Mouse (Mus musculus) intestine, postnatal 0 days (tissue): ENCODE measurements around the gene Armh4. TPM values are rescaled to one million over a fixed set of nuclear protein-coding genes. Genes with fewer than 3 reads are reported as not detected.

ENCODE experiments used
- ATAC-seq: fragments of 200-750 bp; cut with Nextera tagmentation; 2 replicates; pipeline ENCODE4 v1.8.0; 2017; ENCODE audit warnings: mild to moderate bottlenecking, moderate TSS enrichment, moderate library complexity
- H3K27ac ChIP-seq: fragments of 300-500 bp; sonication (generic); 2 replicates; pipeline ENCODE4 v1.5.1; 2014; ENCODE audit warnings: mild to moderate bottlenecking, low read depth, low read length, moderate library complexity
- H3K27me3 ChIP-seq: fragments of 300-500 bp; sonication (generic); replicated peaks from 2 replicates; pipeline ENCODE4 v1.6.1; 2014; ENCODE audit warnings: low read length, mixed read lengths; ENCODE audit not compliant: control insufficient read depth, insufficient read depth
- H3K36me3 ChIP-seq: fragments of 300-500 bp; sonication (generic); 2 replicates; pipeline ENCODE4 v1.6.1; 2014; ENCODE audit warnings: mild to moderate bottlenecking, moderate library complexity; ENCODE audit not compliant: control insufficient read depth, insufficient read depth
- H3K4me1 ChIP-seq: fragments of 300-500 bp; sonication (generic); replicated peaks from 2 replicates; pipeline ENCODE4 v1.6.1; 2014; ENCODE audit warnings: antibody characterized with exemption, low read length, mixed read lengths; ENCODE audit not compliant: control insufficient read depth, insufficient read depth
- H3K4me2 ChIP-seq: fragments of 300-500 bp; sonication (generic); replicated peaks from 2 replicates; pipeline ENCODE4 v1.6.1; 2014; ENCODE audit warnings: low read depth, mild to moderate bottlenecking, moderate library complexity
- H3K4me3 ChIP-seq: fragments of 300-500 bp; sonication (generic); 2 replicates; pipeline ENCODE4 v1.5.1; 2014; ENCODE audit warnings: low read depth, low read length
- H3K9ac ChIP-seq: fragments of 300-500 bp; sonication (generic); 2 replicates; pipeline ENCODE4 v1.6.1; 2014; ENCODE audit warnings: mild to moderate bottlenecking, low read depth, low read length
- H3K9me3 ChIP-seq: fragments of 300-500 bp; sonication (generic); 2 replicates; pipeline ENCODE4 v1.6.1; 2016; ENCODE audit warnings: mixed run types; ENCODE audit not compliant: control insufficient read depth
- CTCF ChIP-seq: sonication (generic); IDR thresholded peaks from 2 replicates; pipeline ENCODE4 v1.5.1; 2016; ENCODE audit warnings: low read depth, mild to moderate bottlenecking, control low read depth, antibody characterized with exemption, moderate library complexity
- WGBS: fragments of 180-500 bp; shearing (Covaris S2); extraction: QIAGEN DNeasy Blood & Tissue Kit; methylation state at CpG from one replicate; pipeline ENCODE4 v1.1.7; 2014; 5-methylcytosine and 5-hydroxymethylcytosine counted together
- polyA plus RNA-seq: library from polyadenylated mRNA; unstranded; fragments of >200 nt; fragmentation: Nextera tagmentation; extraction: Ambion mirVana; gene quantifications from 2 replicates; pipeline ENCODE4 v1.2.1, GENCODE M21; 2015

Gene Armh4
- polyA plus RNA-seq, 1 experiment from 2014 or later, result 6.2 TPM

DNA sequence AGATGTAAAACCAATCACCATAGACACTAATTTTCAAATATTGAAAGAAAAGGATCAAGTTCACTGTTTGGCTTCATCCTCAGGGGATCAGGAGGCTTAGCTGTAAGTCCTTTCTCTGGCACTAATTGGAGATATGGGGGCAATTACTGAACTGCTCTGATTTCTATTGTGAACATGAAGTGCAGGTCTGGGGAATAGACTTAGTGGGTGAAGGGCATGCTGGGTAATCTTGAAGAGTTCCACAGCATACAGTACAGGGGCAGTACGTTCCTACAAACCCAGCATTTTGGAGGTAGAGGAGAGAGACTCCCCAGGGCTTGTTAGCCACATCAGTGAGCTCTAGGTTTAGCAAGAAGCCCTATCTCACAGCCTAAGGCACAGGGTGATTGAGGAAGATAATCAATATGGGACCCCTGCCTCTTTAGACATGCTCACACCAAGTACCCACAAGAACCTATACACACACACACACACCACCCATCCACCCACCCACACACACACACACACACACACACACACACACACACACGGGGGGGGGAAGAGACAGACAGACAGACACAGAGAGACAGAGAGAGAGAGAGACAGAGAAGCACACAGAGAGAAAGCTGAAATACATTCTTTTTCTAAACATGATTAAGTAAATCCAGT, 44.6 kb downstream of the Armh4 start:
- WGBS, result 63% methylated on average over 2 of the region's 2 CpGs
- Histone ChIP-seq H3K36me3 (no peaks in the 10 kb centered on the region), H3K9ac (no peak overlapping the region), H3K27ac (no peak overlapping the region), H3K4me1 (no peaks in the 10 kb centered on the region), H3K27me3 (no peaks in the 10 kb centered on the region), H3K4me2 (no peak overlapping the region), H3K4me3 (no peak overlapping the region), H3K9me3 (no peaks in the 10 kb centered on the region)
- no peak for TF ChIP-seq CTCF
- no peak for ATAC-seq

DNA sequence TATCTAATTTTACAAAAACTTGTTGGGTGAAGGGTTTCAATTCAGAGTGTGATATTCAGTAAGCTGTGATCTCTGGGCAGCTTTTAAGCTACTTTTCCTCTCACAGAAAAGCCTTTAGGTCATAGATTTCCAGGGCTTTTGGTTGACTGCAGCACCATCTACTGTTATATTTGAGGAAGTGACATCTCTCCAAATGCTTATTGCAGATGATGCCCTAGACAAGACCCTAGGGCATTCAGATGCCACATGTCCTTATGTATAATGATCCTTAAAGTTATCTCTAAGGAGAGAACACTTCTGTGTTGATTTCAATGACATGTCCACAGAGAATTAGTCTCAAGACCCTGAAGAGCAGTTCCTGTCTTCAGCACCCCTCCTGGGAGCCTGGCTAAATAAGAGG, 49.2 kb downstream of the Armh4 start:
- ATAC-seq, result no peak
- Histone ChIP-seq H3K36me3 (no peaks in the 10 kb centered on the region), H3K4me3 (no peak overlapping the region), H3K4me1 (no peaks in the 10 kb centered on the region), H3K27ac (no peak overlapping the region), H3K4me2 (no peak overlapping the region), H3K9me3 (no peaks in the 10 kb centered on the region), H3K9ac (no peak overlapping the region), H3K27me3 (no peaks in the 10 kb centered on the region)
- TF ChIP-seq CTCF, result peak; percentile 74

DNA sequence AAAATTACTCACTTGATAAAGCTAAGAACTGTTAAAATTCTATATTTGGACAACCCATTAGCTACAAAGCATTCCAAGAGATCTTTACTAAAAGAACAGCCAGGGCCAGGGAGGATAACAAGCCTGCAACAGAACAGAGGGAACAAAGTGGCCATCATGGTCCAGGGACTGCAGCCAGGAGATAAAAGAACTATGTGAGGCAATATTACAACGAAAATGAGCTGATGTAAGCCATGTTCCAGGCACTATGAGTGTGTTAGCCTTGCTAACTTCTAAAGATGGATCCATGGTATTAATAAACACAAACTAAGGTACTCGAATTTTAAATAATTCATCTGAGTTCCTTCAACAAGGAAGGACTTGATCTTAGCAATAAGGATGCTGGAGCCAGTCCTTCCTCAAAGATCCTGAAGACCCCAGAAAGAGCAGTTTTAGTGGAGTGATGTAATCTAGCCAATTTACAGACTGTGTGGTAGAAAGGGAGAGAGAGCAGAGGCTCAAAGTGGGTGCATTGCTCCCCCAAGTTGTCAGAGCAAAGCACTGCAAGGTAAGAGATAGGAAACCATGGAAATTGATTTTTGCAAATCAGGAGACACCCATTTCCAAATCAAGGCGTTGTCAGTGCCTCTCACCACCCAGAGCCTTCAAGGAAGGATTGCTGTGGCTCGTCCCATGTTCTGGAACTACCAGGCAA, 59.7 kb downstream of the Armh4 start:
- H3K4me2 ChIP-seq, result no peak overlapping the region
- no peak overlapping the region for H3K9ac ChIP-seq
- H3K9me3 ChIP-seq, result no peaks in the 10 kb centered on the region
- H3K27me3 ChIP-seq, result no peaks in the 10 kb centered on the region
- H3K4me1 ChIP-seq, result no peaks in the 10 kb centered on the region
- H3K4me3 ChIP-seq, result no peak overlapping the region
- H3K27ac ChIP-seq, result no peak overlapping the region
- WGBS, result 41% methylated on average over 4 of the region's 4 CpGs
- no peak for ATAC-seq
- TF ChIP-seq CTCF, result peak; percentile 64
- no peaks in the 10 kb centered on the region for H3K36me3 ChIP-seq

DNA sequence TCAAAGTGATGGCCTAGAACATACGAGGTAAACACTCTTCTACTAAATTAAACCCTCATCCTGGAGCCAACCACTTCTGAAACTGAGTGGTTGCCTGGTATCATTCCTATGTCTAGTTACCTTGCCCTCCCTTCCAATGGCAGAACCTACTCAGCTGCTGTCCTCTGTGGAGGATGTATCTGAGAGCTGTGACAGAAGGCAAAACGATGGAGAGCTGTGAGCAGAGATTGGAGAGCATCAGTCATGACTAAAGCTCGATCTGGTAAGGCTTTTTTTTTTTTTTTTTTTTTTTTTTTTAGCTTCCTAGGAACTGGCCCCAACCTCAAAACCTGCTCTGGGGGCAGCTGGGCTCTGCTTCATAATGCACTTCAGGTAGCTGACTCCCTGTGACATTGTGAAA, 60.4 kb downstream of the Armh4 start:
- no peak overlapping the region for H3K9ac ChIP-seq
- no peaks in the 10 kb centered on the region for H3K36me3 ChIP-seq
- no peaks in the 10 kb centered on the region for H3K9me3 ChIP-seq
- H3K4me1 ChIP-seq, result no peaks in the 10 kb centered on the region
- 63% methylated on average over 3 of the region's 3 CpGs for WGBS
- no peak overlapping the region for H3K4me2 ChIP-seq
- no peak for ATAC-seq
- H3K27me3 ChIP-seq, result no peaks in the 10 kb centered on the region
- no peak overlapping the region for H3K4me3 ChIP-seq
- no peak for TF ChIP-seq CTCF
- H3K27ac ChIP-seq, result no peak overlapping the region

DNA sequence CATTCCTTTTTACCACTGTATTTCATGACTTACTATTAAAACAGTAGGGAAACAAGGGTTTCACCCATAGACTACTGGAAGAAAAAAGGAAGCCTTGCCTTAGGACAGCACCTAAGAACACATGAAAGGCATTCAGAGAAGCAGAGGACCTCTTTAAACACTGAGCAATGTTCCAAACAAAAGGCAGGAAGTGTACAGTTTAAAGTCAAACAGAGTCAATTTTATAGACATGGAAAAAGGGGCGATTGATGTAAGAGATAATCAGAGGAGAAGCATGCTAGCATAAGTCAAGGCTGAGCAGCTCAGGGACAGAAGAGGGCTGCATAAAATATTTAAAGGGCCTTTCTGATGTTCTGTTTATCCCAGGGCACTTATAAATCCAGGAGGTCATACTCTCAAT, 61.9 kb downstream of the Armh4 start:
- no peaks in the 10 kb centered on the region for H3K36me3 ChIP-seq
- ATAC-seq, result no peak
- no peaks in the 10 kb centered on the region for H3K27me3 ChIP-seq
- H3K9me3 ChIP-seq, result no peaks in the 10 kb centered on the region
- no peak overlapping the region for H3K4me3 ChIP-seq
- WGBS, result 29% methylated on average over 1 of the region's 1 CpGs
- no peak overlapping the region for H3K4me2 ChIP-seq
- no peak overlapping the region for H3K9ac ChIP-seq
- no peak overlapping the region for H3K27ac ChIP-seq
- no peak for TF ChIP-seq CTCF
- no peaks in the 10 kb centered on the region for H3K4me1 ChIP-seq

DNA sequence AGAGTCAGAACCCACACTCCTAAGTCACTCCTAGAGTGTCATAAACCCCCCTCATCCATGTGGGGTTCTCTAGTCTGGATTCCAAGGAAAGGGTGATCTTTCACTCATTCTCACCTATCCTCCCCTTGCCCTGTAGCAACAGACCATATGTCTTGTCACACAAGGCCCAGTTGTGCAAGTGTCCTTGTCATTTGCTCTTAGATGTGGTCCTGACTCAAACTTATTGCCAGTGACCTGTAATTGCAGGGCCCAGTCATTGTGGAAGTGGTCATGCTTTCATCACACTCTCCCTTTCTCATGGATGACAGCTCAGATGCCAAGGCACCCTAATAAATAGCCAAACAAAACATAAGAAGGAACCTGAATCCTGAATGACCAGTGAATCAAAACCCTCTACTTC, 63.5 kb downstream of the Armh4 start:
- Histone ChIP-seq H3K27me3 (no peaks in the 10 kb centered on the region), H3K9me3 (no peaks in the 10 kb centered on the region), H3K9ac (no peak overlapping the region), H3K4me2 (no peak overlapping the region), H3K36me3 (no peaks in the 10 kb centered on the region), H3K27ac (no peak overlapping the region), H3K4me3 (no peak overlapping the region), H3K4me1 (no peaks in the 10 kb centered on the region)
- TF ChIP-seq CTCF, result no peak
- ATAC-seq, result no peak
